Mouse (Mus musculus): ENCODE measurements at regions not wholly inside any gene's neighbourhood (a gene's known extent, or its start where the extent isn't known, plus 50 kb on each side); places are given as distances from the start of the nearest gene placed in this dataset.

DNA sequence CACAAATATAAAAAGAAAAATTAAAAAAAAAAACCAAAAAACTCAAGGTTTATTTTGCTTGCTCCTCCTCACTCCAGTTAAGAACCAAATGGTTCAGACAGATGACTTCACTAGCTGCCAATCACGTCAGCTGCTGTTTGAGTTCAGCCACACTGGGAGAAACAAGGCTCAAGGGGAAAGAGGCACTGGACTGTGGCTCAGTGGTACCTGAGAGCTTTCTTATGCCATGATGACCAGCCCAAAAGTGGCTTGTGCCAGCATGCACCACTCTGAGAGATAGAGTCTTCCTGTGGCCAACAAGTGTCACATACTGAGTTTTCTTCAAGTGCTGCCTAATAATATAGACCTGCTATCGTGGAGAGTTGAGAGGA, 198.0 kb upstream of the Tprg start:
- ATAC-seq = no peak

GRCm38 (mm10) chr16:25104165-25104564, 182.5 kb upstream of the Tprg start:
- ATAC-seq = no peak

DNA sequence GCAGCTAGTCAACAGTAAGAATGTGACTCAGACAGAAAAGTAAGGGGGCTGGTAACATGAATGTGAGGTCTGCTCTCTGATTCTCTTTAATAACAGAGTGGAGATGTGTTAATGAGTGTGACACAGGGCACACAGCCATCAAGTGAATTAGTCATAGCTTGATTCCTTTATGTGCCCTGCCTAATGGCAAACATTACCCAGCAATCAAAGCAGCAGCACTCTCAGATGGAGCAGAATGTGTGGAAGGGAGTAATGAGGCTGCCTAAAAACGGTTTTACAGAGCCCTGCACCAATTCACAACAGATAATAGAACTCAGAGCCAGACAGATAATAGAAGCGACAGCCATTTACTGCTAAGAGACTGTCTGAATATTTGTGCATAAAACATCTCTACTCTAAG, 182.0 kb upstream of the Tprg start:
- no peak for ATAC-seq

- no peak for ATAC-seq
Observed at GRCm38 (mm10) chr16:25140164-25140563, 146.5 kb upstream of the Tprg start.

GRCm38 (mm10) chr16:25147486-25147885, 139.1 kb upstream of the Tprg start:
- ATAC-seq = no peak

DNA sequence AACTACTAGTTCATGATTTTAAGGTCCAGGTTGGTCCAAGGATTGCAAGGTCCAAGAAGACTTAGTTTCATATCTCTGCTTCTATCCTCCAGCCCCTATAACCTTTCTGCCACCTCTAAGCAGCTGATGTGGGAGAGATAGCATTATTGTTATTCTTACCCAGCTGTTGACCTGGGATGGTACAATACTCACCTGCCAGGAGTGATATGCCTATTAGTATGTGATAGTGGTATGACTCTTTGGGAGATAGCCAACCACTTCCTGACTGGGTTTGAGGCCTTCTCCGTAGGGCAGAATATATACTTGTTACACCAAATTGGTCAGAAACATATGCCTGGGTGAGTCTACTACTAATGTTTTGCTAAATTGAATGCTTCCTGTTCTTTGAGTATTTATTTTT, 137.4 kb upstream of the Tprg start:
- ATAC-seq = no peak

DNA sequence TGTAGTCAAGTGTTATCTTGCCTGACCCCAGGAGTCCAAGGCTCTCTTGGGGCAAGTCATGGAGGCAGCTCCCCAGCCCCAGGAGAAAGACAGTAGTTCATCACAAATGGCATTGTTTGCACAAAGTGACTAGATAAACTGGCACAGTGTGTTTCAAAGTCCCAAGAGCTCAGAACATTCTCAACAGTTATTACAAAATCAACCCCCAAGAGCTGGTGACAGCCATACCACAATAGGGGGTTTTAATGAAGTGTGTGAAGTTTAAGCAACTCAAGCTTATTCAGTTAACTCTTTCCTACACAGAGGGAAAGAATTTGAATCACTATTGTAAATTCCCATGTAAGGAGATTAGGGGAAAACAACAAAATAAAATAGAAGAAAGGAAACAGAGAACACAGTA, 109.7 kb upstream of the Tprg start:
- ATAC-seq = no peak

- no peak for ATAC-seq
Observed at GRCm38 (mm10) chr16:25178055-25178454, 108.6 kb upstream of the Tprg start.

- no peak for ATAC-seq
Observed at GRCm38 (mm10) chr16:25181939-25182338, 104.7 kb upstream of the Tprg start.

DNA sequence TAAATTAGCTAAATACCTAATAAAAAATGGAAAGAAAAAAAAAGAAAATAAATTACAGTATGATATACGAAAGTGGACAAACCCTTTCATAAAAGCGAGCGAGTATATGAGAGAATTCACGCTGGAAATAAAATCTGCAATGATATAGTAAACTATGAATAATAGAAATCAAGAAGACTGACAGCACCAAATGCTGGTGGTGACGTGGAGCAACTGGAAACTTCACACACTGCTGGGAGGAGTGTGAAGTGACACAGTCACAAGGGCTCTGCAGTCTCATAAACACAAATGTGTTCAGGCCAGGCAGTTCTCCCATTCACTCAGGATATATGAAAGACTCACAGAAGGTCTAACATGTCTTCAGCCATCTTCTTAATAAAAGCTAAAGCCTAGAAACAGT, 89.5 kb upstream of the Tprg start:
- no peak for ATAC-seq

DNA sequence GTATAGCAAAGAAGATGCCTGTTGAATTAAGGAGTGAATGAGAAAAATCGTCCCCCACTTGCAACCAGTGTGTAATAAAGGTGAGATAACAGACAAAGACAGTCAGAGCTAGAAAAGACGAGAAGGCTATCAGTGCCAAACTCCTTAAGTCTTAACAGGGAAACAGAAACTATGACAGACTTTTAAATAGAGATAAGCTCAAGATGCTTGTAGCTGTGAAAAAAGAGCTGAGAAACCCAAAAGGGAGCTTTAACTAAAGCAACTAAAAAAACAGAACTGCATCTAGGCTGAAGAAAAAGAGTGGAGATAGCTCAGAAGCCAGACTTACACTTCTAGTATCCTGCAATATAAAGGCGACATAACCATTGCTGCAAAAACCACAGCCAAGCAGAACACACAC, 87.8 kb upstream of the Tprg start:
- ATAC-seq = no peak

- ATAC-seq = no peak
Observed at GRCm38 (mm10) chr16:25199984-25200383, 86.6 kb upstream of the Tprg start.

- no peak for ATAC-seq
Observed at GRCm38 (mm10) chr16:25201094-25201770, 85.4 kb upstream of the Tprg start.

DNA sequence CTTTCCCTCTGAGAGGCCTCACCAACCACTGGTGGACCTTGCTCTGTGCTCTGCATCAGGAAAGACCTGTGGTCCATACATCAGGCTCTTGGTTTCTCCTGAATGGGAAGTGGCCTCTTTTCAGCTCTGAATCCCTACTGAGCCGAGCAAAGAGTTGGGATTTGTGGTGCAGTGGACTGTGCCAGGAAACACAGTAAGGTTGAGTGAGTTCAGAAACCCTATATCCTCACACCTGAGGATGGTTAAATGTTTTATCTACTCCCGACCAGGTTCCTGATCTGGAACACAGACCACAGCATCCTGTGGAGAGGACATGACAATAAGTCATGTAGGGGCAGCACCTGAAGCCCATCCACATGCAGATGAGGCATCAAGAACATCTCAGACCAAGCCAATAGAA, 73.4 kb upstream of the Tprg start:
- ATAC-seq = no peak

- no peak for ATAC-seq
Observed at GRCm38 (mm10) chr16:25220552-25220951, 66.1 kb upstream of the Tprg start.

DNA sequence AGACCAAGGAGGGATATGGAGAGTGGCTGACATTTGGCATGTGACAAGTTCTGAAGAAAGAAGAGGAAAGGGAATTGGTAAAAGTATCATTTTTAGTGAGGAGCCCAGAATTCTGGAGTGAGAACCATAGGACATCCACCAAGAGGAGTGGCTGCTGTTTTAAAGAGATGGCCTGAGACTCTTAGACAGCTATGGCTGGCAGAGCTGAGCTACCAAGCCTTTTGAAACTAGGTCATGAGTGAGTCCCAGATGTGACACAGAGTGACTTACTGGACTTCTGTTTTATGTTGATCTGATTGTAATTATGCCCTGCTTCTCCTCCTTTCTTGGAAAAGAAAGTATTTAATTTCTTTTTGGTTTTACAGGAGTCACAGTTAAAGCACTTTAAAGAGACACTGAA, 61.8 kb upstream of the Tprg start:
- ATAC-seq = no peak

All from CD4-positive, CD25-positive, alpha-beta regulatory T cell, adult 4 months (primary cell).